Mouse (Mus musculus) liver, postnatal 0 days (tissue): ENCODE data around the gene C1ra. TPM values are rescaled to one million over a fixed set of nuclear protein-coding genes. Genes with fewer than 3 reads are reported as not detected.

ENCODE experiments used
- ATAC-seq: fragments of 200-750 bp; cut with Nextera tagmentation; 2 replicates; pipeline ENCODE4 v1.8.0; 2017; ENCODE audit warnings: mild to moderate bottlenecking, moderate library complexity
- DNase-seq: peaks from one replicate; pipeline ENCODE4 v3.0.0-alpha.2; 2016
- H3K27ac ChIP-seq: fragments of 300-500 bp; sonication (generic); 2 replicates; pipeline ENCODE4 v1.5.1; 2014; ENCODE audit warnings: antibody characterized with exemption, moderate library complexity, mild to moderate bottlenecking, low read depth
- H3K27me3 ChIP-seq: fragments of 300-500 bp; sonication (generic); 2 replicates; pipeline ENCODE4 v1.6.1; 2014; ENCODE audit warnings: low read length, control low read depth, mixed read lengths; ENCODE audit not compliant: insufficient read depth
- H3K36me3 ChIP-seq: fragments of 300-500 bp; sonication (generic); replicated peaks from 2 replicates; pipeline ENCODE4 v1.6.1; 2014; ENCODE audit warnings: mild to moderate bottlenecking, control low read depth, low read length, moderate library complexity, mixed read lengths; ENCODE audit not compliant: insufficient read depth
- H3K4me1 ChIP-seq: fragments of 300-500 bp; sonication (generic); 2 replicates; pipeline ENCODE4 v1.6.1; 2014; ENCODE audit warnings: antibody characterized with exemption, mild to moderate bottlenecking, control low read depth; ENCODE audit not compliant: insufficient read depth
- H3K4me2 ChIP-seq: fragments of 300-500 bp; sonication (generic); 2 replicates; pipeline ENCODE4 v1.6.1; 2014; ENCODE audit warnings: low read depth, mild to moderate bottlenecking, low read length, moderate library complexity, mixed read lengths
- H3K4me3 ChIP-seq: fragments of 300-500 bp; sonication (generic); 2 replicates; pipeline ENCODE4 v1.5.1; 2014; ENCODE audit warnings: low read depth, low read length
- H3K9ac ChIP-seq: fragments of 300-500 bp; sonication (generic); replicated peaks from 2 replicates; pipeline ENCODE4 v1.6.1; 2014; ENCODE audit warnings: mild to moderate bottlenecking, moderate library complexity
- H3K9me3 ChIP-seq: fragments of 300-500 bp; sonication (generic); 2 replicates; pipeline ENCODE4 v1.6.1; 2016; ENCODE audit warnings: mild to moderate bottlenecking, control low read depth, low read length, mixed read lengths
- CTCF ChIP-seq: sonication (generic); IDR thresholded peaks from 2 replicates; pipeline ENCODE4 v1.5.1; 2016; ENCODE audit warnings: antibody characterized with exemption, low read depth
- EP300 ChIP-seq: IDR thresholded peaks from 2 replicates; pipeline ENCODE4 v1.6.1; 2016; ENCODE audit warnings: antibody characterized with exemption, low read depth, mild to moderate bottlenecking
- WGBS: fragments of 180-500 bp; shearing (Covaris S2); extraction: QIAGEN DNeasy Blood & Tissue Kit; methylation state at CpG from one replicate; pipeline ENCODE4 v1.1.7; 2014; ENCODE audit not compliant: insufficient replicate concordance; 5-methylcytosine and 5-hydroxymethylcytosine counted together
- polyA plus RNA-seq: library from polyadenylated mRNA; unstranded; fragments of >200 nt; fragmentation: Nextera tagmentation; extraction: Ambion mirVana; gene quantifications from 2 replicates; pipeline ENCODE4 v1.2.1, GENCODE M21; 2015

C1ra gene
- 63.0 and 65.0 TPM in 2 replicates for polyA plus RNA-seq

DNA sequence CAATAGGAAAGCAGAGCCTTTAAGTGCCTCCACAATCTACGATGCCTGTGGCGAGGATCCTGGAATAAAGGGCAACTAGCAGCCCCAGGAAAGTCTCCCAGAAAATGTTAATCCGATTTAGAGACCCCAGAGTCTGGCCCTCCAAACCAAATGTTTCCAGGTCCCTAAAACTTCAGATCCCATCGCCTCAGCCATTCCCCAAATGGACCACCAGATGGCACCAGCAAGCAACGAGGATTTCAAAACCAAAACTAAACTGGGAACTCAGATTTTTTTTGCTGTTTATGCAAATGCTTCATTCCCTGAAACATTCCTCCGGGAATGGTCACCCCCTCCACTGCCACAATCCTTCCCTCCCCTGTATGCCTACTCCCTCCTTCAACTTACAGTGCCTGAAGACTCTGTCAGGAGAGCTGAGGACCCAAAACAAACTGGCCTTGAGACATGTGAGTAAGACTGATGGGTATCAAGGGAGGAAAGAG is at the start of gene C1ra:
Gene C1ra, plus strand, starts transcription at position 51 of the 482 bp plus-strand sequence.
- DNase-seq (peak; percentile 53), ATAC-seq (0 out of 2 replicates have a peak, but pooled peaks have one; percentile 19)
- Histone ChIP-seq H3K9me3 (no peaks in the 10 kb centered on the region), H3K4me2 (peak within 1 kb of the TSS; percentile 64), H3K27ac (peak within 1 kb of the TSS; percentile 40; the same call in 1 of the 2 replicates), H3K4me3 (peak within 1 kb of the TSS; percentile 49), H3K9ac (peak within 1 kb of the TSS; percentile 55), H3K36me3 (no peaks in the 10 kb centered on the region), H3K27me3 (no peaks in the 10 kb centered on the region), H3K4me1 (peaks cover 9% of the 10 kb centered on the region; the same call in 1 of the 2 replicates)
- 6% methylated on average over 6 of the region's 6 CpGs for WGBS
- TF ChIP-seq EP300 (no peak), CTCF (peak; percentile 81)

DNA sequence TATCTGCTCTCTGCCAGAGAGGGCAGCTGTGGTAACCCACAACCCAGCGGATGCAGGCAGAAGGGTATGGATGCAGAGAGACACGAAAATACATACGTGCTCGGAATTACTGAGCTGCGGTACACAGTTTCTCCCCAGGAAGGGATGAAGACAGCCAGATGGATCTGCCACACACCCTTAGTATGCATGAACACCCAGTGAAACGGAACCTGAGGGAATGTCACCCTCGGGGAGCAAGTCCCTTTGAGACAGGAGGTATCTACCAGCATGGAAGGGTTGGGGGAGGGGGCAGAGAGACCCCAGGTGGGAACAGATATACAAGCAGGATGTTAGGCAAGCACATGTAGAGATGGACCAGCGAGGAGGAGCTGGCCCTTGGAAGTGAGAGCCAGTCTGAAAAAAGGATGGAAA is 48.3 kb upstream of the C1ra start:
- H3K9ac ChIP-seq = peak overlapping the region; percentile 35
- TF ChIP-seq EP300 (no peak), CTCF (no peak)

DNA sequence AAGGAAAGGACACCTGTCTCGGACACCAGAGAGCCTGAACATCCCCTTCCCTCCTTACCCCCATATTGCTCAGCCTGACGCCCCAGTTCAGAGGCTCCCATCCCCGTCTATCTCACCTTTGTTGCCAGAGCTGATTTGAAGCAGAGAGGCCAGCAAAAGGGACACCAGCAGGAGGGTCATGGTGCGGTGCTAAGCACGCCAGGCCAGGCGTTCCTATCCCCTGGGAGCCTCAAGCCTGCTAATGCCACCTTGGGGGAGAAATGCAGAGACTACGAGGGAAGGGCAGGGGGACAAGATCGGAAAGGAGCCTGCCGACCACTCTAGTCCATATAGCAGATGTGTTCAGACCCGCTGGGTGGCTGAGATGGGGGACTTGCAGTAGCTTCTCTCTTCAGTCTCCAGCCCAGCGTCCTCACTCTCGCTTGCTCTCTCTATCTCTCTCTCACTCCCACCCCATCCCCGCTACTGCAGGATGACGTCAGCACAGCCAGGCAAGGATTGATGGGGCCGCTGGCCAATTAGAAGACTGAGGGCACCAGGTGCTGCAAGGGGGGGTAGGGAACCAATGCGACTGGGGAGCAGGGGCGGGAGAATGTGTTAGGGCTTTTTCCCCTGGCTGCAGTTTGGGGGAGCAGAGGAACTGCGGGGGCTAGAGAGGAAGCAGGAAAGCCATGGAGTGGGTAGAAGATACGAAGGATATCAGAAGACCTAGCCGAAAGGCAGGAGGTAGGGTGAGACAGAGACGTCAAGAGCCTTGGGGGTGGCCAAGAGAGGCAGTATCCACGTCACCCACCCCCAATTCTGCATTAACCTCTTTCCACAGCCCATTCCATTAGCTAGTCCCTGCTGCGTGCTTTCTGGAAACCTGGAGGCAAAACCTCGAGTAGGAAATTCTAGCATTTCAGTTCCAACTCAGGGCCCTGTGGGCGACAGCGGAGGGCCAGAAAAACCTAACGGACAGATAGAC is 47.6 kb upstream of the C1ra start, which contains the start of gene Clstn3:
Gene Clstn3, minus strand, starts transcription at position 490 of the 967 bp plus-strand sequence.
- H3K4me2 ChIP-seq = peak within 1 kb of the TSS; percentile 83
- peak within 1 kb of the TSS; percentile 35 for H3K9ac ChIP-seq
- peak; percentile 79 for DNase-seq
- H3K27ac ChIP-seq = no peak within 1 kb of the TSS
- 10% methylated on average over 27 of the region's 27 CpGs for WGBS
- H3K27me3 ChIP-seq = no peaks in the 10 kb centered on the region
- H3K4me1 ChIP-seq = peaks cover 19% of the 10 kb centered on the region
- H3K36me3 ChIP-seq = no peaks in the 10 kb centered on the region
- ATAC-seq = peak; percentile 96
- peak within 1 kb of the TSS; percentile 40 for H3K4me3 ChIP-seq
- TF ChIP-seq CTCF (no peak), EP300 (no peak)
- H3K9me3 ChIP-seq = no peaks in the 10 kb centered on the region

More for the DNA sequence above, 48.3 kb upstream of the C1ra start:
- ATAC-seq (no peak), DNase-seq (no peak)
- H3K36me3 ChIP-seq = no peaks in the 10 kb centered on the region
- H3K4me2 ChIP-seq = peak overlapping the region; percentile 83
- H3K27ac ChIP-seq = no peak overlapping the region
- no peaks in the 10 kb centered on the region for H3K27me3 ChIP-seq
- 18% methylated on average over 8 of the region's 8 CpGs for WGBS
- H3K9me3 ChIP-seq = no peaks in the 10 kb centered on the region
- H3K4me1 ChIP-seq = peaks cover 19% of the 10 kb centered on the region
- no peak overlapping the region; the same call in 1 of the 2 replicates for H3K4me3 ChIP-seq

DNA sequence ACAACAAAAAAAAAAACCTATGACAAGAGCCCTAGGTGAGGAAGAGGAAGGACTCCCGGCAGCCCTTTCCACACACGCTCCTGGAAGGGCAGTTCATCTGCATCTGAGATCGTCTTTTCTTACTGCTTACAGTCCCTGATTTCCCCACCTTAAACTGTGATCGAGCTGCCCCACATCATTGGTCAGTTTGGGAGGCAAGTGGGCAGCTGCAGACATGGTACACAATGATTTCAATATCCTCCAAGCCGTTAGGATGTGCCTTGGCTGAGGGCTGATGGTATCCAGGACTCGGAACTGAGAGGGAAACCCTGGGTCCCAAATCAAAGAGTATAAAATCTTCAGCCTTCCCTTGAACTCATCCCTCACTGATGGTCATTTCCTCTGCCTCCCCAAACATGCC is 46.9 kb upstream of the C1ra start:
- Histone ChIP-seq H3K36me3 (no peaks in the 10 kb centered on the region), H3K27ac (no peak overlapping the region), H3K27me3 (no peaks in the 10 kb centered on the region), H3K4me1 (peaks cover 19% of the 10 kb centered on the region), H3K9me3 (no peaks in the 10 kb centered on the region), H3K4me2 (peak overlapping the region; percentile 83), H3K4me3 (peak overlapping the region; percentile 40; the same call in 1 of the 2 replicates), H3K9ac (peak overlapping the region; percentile 35; the same call in 1 of the 2 replicates)
- 48% methylated on average over 6 of the region's 6 CpGs for WGBS
- DNase-seq (no peak), ATAC-seq (no peak)
- TF ChIP-seq EP300 (no peak), CTCF (no peak)

DNA sequence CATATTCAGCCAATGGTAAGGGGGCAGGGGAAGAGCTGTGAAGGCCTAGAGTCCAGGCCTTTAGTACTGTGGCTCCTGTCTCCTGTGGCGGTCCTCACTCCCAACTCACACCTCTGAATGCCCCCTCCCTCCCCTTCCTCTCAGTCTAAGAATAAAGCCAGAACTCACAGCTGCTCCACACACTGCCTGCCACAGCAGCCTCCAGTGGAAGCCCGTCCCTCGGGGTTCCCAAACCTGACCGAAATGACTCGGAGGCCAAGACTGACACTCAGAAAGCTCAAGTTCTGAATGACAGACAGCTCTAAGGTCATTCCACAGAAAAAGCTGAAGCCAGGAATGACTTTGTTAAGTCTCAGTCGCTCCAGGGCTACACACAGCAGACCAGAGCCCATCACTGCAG is 46.5 kb upstream of the C1ra start:
- H3K4me3 ChIP-seq = no peak overlapping the region
- no peak for DNase-seq
- H3K9me3 ChIP-seq = no peaks in the 10 kb centered on the region
- H3K4me2 ChIP-seq = peak overlapping the region; percentile 83; the same call in 1 of the 2 replicates
- no peak overlapping the region for H3K9ac ChIP-seq
- no peaks in the 10 kb centered on the region for H3K27me3 ChIP-seq
- H3K4me1 ChIP-seq = peaks cover 19% of the 10 kb centered on the region
- H3K27ac ChIP-seq = no peak overlapping the region
- 84% methylated on average over 6 of the region's 6 CpGs for whole genome bisulfite sequencing
- no peak for TF ChIP-seq CTCF
- TF ChIP-seq EP300 = no peak
- ATAC-seq = no peak
- no peaks in the 10 kb centered on the region for H3K36me3 ChIP-seq

DNA sequence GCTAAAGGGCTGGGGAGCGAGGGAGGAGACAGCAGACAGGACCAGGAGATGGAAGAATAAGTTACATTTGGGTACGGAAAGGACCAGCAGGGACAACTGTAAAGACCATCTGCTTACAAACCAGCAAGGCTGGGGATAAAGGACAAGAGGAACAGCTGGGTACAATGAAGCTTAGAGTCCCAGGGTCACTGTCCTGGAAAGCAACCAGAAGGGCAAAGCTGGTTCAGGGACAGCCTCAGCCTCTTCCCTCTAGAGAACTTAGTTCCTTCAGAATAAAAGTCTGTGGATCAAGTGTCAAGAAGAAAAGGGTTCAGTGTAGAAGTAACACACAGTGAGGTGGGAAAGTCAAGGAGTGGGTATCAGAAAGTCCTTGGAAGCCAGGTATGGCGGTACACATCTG is 41.1 kb upstream of the C1ra start:
- whole genome bisulfite sequencing = 85% methylated on average over 3 of the region's 3 CpGs
- TF ChIP-seq EP300 = no peak
- TF ChIP-seq CTCF = no peak
- no peak overlapping the region for H3K27ac ChIP-seq

More for the DNA sequence above, 41.1 kb upstream of the C1ra start:
- Histone ChIP-seq H3K27me3 (no peaks in the 10 kb centered on the region), H3K4me3 (no peak overlapping the region), H3K36me3 (no peaks in the 10 kb centered on the region), H3K9ac (no peak overlapping the region), H3K9me3 (no peaks in the 10 kb centered on the region), H3K4me1 (no peaks in the 10 kb centered on the region; the same call in 1 of the 2 replicates), H3K4me2 (no peak overlapping the region)
- ATAC-seq (no peak), DNase-seq (no peak)
